Mouse (Mus musculus) E14TG2a.4 (cell line): ENCODE results near the gene Wdr49.

ENCODE experiments used
- CTCF ChIP-seq: conservative IDR thresholded peaks from 2 replicates; pipeline ENCODE4 v1.5.1; 2014; ENCODE audit warnings: low read length
- NANOG ChIP-seq: IDR thresholded peaks from 2 replicates; pipeline ENCODE4 v1.6.1; 2014; ENCODE audit warnings: borderline replicate concordance, low read length, mixed read lengths

- TF ChIP-seq CTCF = no peak
- TF ChIP-seq NANOG = no peak
Measured at GRCm38 (mm10) chr3:75394487-75394886, 87.5 kb downstream of the Wdr49 start.
